8 mouse cellular contexts compared by ENCODE assay signal in genomic region chr3:153675073-153675472, GRCm38 (mm10). TPM values are rescaled to one million over a fixed set of nuclear protein-coding genes. Genes with fewer than 3 reads are reported as not detected.
DNase-seq lines count a peak whose midpoint lies in the region; ATAC-seq lines count a peak whose summit lies in the region.

No protein-coding gene starts in this region.

- H3K27ac ChIP-seq in hindbrain, embryonic 16.5 days (ENCODE audit: low read depth, low read length) = no peak overlapping the region

- H3K9ac ChIP-seq in hindbrain, embryonic 16.5 days (ENCODE audit: low read depth, low read length) = no peak overlapping the region

- H3K27me3 ChIP-seq in hindbrain, embryonic 16.5 days (replicated peaks; ENCODE audit: control insufficient read depth, insufficient read depth, low read length) = no peaks in the 10 kb centered on the region

- H3K4me2 ChIP-seq in hindbrain, embryonic 16.5 days (ENCODE audit: low read length) = no peak overlapping the region

- ATAC-seq in hindbrain, embryonic 16.5 days = peak; percentile 31; the same call in 1 of the 2 replicates

- peaks cover 4% of the 10 kb centered on the region; the same call in 1 of the 2 replicates for H3K4me1 ChIP-seq in hindbrain, embryonic 16.5 days (ENCODE audit: control insufficient read depth, insufficient read depth, low read depth, low read length)

- H3K4me3 ChIP-seq in hindbrain, embryonic 16.5 days (ENCODE audit: low read length) = no peak overlapping the region

- WGBS in hindbrain, embryonic 16.5 days = 28% methylated on average over 12 of the region's 12 CpGs

- H3K9me3 ChIP-seq in hindbrain, embryonic 16.5 days (ENCODE audit: control insufficient read depth, low read length) = no peaks in the 10 kb centered on the region

- DNase-seq in adrenal gland, postnatal 14 days = peak; percentile 63
- no peak for DNase-seq in adrenal gland, adult 2 months
- DNase-seq in right cerebral cortex, postnatal 4 days = peak; percentile 35
- no peak for DNase-seq in right cerebral cortex, adult 2 months (ENCODE audit: low spot score in 2 of 2)
- peak; percentile 47 for DNase-seq in lung, postnatal 14 days
- peak; percentile 82 for DNase-seq in testis, postnatal 10 days (ENCODE audit: low spot score)
- DNase-seq in layer of hippocampus, adult 11-12 months (ENCODE audit: low spot score) = no peak

- H3K36me3 ChIP-seq in hindbrain, embryonic 16.5 days (ENCODE audit: control insufficient read depth, insufficient read depth, low read length) = no peaks in the 10 kb centered on the region

RNA-seq across cellular contexts. Expression of gene St6galnac3, which starts 49.9 kb away (rescaled TPM):
- total RNA-seq in adrenal gland, postnatal 14 days (2021) = 10.9 and 16.6 TPM in 2 replicates
- 10 to 100 TPM in 1 of 2 experiments, 1 to 10 TPM in 1; 7.9 to 16.9 TPM for total RNA-seq in adrenal gland, adult 2 months (2021)
- 0.40 and 0.94 TPM in 2 replicates for polyA plus RNA-seq in adrenal gland, adult 2 months (2012; rRNA removed)
- 20.7 and 23.2 TPM in 2 replicates for polyA plus RNA-seq in hindbrain, embryonic 16.5 days (2015; fragmentation: Nextera tagmentation; extraction: Ambion mirVana)

Comparison
In these comparisons a context has a peak if more than half of its experiments do, and no peak if none do; other contexts are left out.
1. DNase-seq: peak in adrenal gland, postnatal 14 days (single experiment), right cerebral cortex, postnatal 4 days (single experiment), lung, postnatal 14 days (single experiment) and testis, postnatal 10 days (single experiment); none in adrenal gland, adult 2 months (single experiment), right cerebral cortex, adult 2 months (0 of 2) and layer of hippocampus, adult 11-12 months (single experiment).